Mouse (Mus musculus) cerebral cortex, adult 2 months (tissue): ENCODE results near the gene Olfr452.

Experiments
- WGBS: fragments of 180-500 bp; shearing (Covaris S2); methylation state at CpG from one replicate; pipeline ENCODE4 v1.1.7; 2018; 5-methylcytosine and 5-hydroxymethylcytosine counted together

The Olfr452 gene

GRCm38 (mm10) chr6:42784793-42785192 is at the start of gene Olfr452:
Gene Olfr452, plus strand, starts transcription at chr6:42785093.

GRCm38 (mm10) chr6:42739071-42739470 is 45.8 kb upstream of the Olfr452 start, which contains the start of gene Olfr453:
Gene Olfr453, plus strand, starts transcription at chr6:42739371.
- 98% methylated on average over 1 of the region's 1 CpGs for WGBS

GRCm38 (mm10) chr6:42742303-42742702 is 42.6 kb upstream of the Olfr452 start:
- 54% methylated on average over 5 of the region's 5 CpGs for WGBS

GRCm38 (mm10) chr6:42756104-42756503 is 28.8 kb upstream of the Olfr452 start, which contains the start of gene Olfr38:
Gene Olfr38, plus strand, starts transcription at chr6:42756404.
- 83% methylated on average over 1 of the region's 1 CpGs for WGBS

- WGBS = 94% methylated on average over 1 of the region's 1 CpGs
These were observed 7.8 kb upstream of the Olfr452 start for GRCm38 (mm10) chr6:42777066-42777465.

- WGBS = 53% methylated on average over 4 of the region's 4 CpGs
These were observed 5.5 kb downstream of the Olfr452 start for GRCm38 (mm10) chr6:42790247-42790948.

- WGBS = 56% methylated on average over 9 of the region's 9 CpGs
These were observed 6.2 kb downstream of the Olfr452 start for GRCm38 (mm10) chr6:42790949-42791556.

- WGBS = 76% methylated on average over 3 of the region's 3 CpGs
These were observed 10.1 kb downstream of the Olfr452 start for GRCm38 (mm10) chr6:42794982-42795381.

GRCm38 (mm10) chr6:42811639-42812038 is 26.7 kb downstream of the Olfr452 start, which contains the start of gene Olfr450:
Gene Olfr450, plus strand, starts transcription at chr6:42811939.
- WGBS = 81% methylated on average over 1 of the region's 1 CpGs

GRCm38 (mm10) chr6:42834084-42834483 is 49.2 kb downstream of the Olfr452 start, which contains the start of gene Olfr449:
Gene Olfr449, plus strand, starts transcription at chr6:42834384.

